In genomic region chr6:30468684-30469083, GRCm38 (mm10) we compare ENCODE assay signal across 8 mouse cellular contexts. TPM values are rescaled to one million over a fixed set of nuclear protein-coding genes. Genes with fewer than 3 reads are reported as not detected.
DNase-seq lines count a peak whose midpoint lies in the region; ATAC-seq and TF ChIP-seq lines count a peak whose summit lies in the region.

No protein-coding gene starts in this region.

- no peaks in the 10 kb centered on the region for H3K36me3 ChIP-seq in liver, adult 2 months (ENCODE audit: control insufficient read depth, insufficient read depth, low read length)
- H3K36me3 ChIP-seq in liver, embryonic 12.5 days = no peaks in the 10 kb centered on the region
- no peaks in the 10 kb centered on the region for H3K36me3 ChIP-seq in limb, embryonic 13.5 days

- H3K4me2 ChIP-seq in liver, embryonic 12.5 days = no peak overlapping the region
- no peak overlapping the region for H3K4me2 ChIP-seq in limb, embryonic 13.5 days (replicated peaks)

- WGBS in liver, adult 2 months = 78% methylated on average over 12 of the region's 12 CpGs
- 49% methylated on average over 12 of the region's 12 CpGs for WGBS in liver, embryonic 12.5 days (ENCODE audit: insufficient replicate concordance)
- 53% methylated on average over 12 of the region's 12 CpGs for WGBS in limb, embryonic 13.5 days

- no peaks in the 10 kb centered on the region for H3K79me2 ChIP-seq in liver, adult 2 months (ENCODE audit: control insufficient read depth, insufficient read depth, low read length)

- TF ChIP-seq CTCF in liver, adult 2 months (IDR thresholded peaks at IDR 0.05; ENCODE audit: low read depth, low read length) = 0 out of 2 replicates have a peak, but pooled peaks have one; percentile 3

- no peaks in the 10 kb centered on the region for H3K9me3 ChIP-seq in liver, embryonic 12.5 days (replicated peaks)
- H3K9me3 ChIP-seq in limb, embryonic 13.5 days = no peaks in the 10 kb centered on the region

- no peak for TF ChIP-seq POLR2A in liver, adult 2 months (IDR thresholded peaks at IDR 0.05; ENCODE audit: extremely low read depth, insufficient read depth, low read length)

- intact Hi-C loops in heart, postnatal 14 days (cut with DNase I) = no loop called here

- H3K9ac ChIP-seq in liver, adult 2 months (ENCODE audit: low read depth, low read length) = no peak overlapping the region
- H3K9ac ChIP-seq in liver, embryonic 12.5 days = no peak overlapping the region
- no peak overlapping the region for H3K9ac ChIP-seq in limb, embryonic 13.5 days

- no peaks in the 10 kb centered on the region for H3K27me3 ChIP-seq in liver, adult 2 months (ENCODE audit: control insufficient read depth, insufficient read depth, low read length)
- H3K27me3 ChIP-seq in liver, embryonic 12.5 days (replicated peaks) = peaks cover 13% of the 10 kb centered on the region
- H3K27me3 ChIP-seq in limb, embryonic 13.5 days = no peaks in the 10 kb centered on the region

- DNase-seq in liver, adult 2 months (ENCODE audit: extremely low read depth, low read depth, low spot score) = peak; percentile 29
- peak; percentile 88 for DNase-seq in R1 (ENCODE audit: low read depth, low spot score)
- peak; percentile 77 for DNase-seq in embryo, embryonic 11 days
- peak; percentile 24 to 52 for DNase-seq in heart, postnatal 14 days
- peak; percentile 28 for DNase-seq in skeletal muscle tissue, adult 2 months (ENCODE audit: low read depth, low spot score)
- no peak for DNase-seq in spleen, adult 18-20 months

- H3K27ac ChIP-seq in liver, adult 2 months (replicated peaks; ENCODE audit: insufficient read depth, low read depth, low read length) = no peak overlapping the region
- H3K27ac ChIP-seq in liver, embryonic 12.5 days = no peak overlapping the region
- H3K27ac ChIP-seq in limb, embryonic 13.5 days = peak overlapping the region; percentile 33; the same call in 1 of the 2 replicates

- no peak for ATAC-seq in liver, embryonic 12.5 days
- no peak for ATAC-seq in limb, embryonic 13.5 days (ENCODE audit: low FRiP score, low read depth)

- peaks cover 2% of the 10 kb centered on the region; the same call in 1 of the 2 replicates for H3K4me1 ChIP-seq in liver, adult 2 months (ENCODE audit: control insufficient read depth, insufficient read depth, low read length)
- H3K4me1 ChIP-seq in liver, embryonic 12.5 days = no peaks in the 10 kb centered on the region
- H3K4me1 ChIP-seq in limb, embryonic 13.5 days = peaks cover 20% of the 10 kb centered on the region; the same call in 1 of the 2 replicates

- no peak overlapping the region for H3K4me3 ChIP-seq in liver, adult 2 months (ENCODE audit: insufficient read depth, low read depth, low read length)
- no peak overlapping the region for H3K4me3 ChIP-seq in liver, embryonic 12.5 days
- no peak overlapping the region for H3K4me3 ChIP-seq in limb, embryonic 13.5 days

RNA-seq across cellular contexts. Expression of gene Tmem209, which starts 40.9 kb away (rescaled TPM):
- 9.2 and 12.0 TPM in 2 replicates for total RNA-seq in liver, adult 2 months (2014; rRNA removed)
- 18.4 and 23.5 TPM in 2 replicates for polyA plus RNA-seq in liver, adult 2 months (2012; rRNA removed)
- polyA plus RNA-seq in liver, embryonic 12.5 days (2016; fragmentation: Nextera tagmentation; extraction: Ambion mirVana) = 29.2 and 30.9 TPM in 2 replicates
- total RNA-seq in heart, postnatal 14 days (2021) = 1 to 10 TPM; 6.9 to 7.6 TPM
- polyA plus RNA-seq in limb, embryonic 13.5 days (2015; fragmentation: Nextera tagmentation; extraction: Ambion mirVana) = 34.7 and 34.9 TPM in 2 replicates

RNA-seq across cellular contexts. Expression of gene Ssmem1, which starts 41.0 kb away (rescaled TPM):
- total RNA-seq in liver, adult 2 months (2014; rRNA removed) = 0.20 TPM in 1 of 2 replicates, not detected in the other
- not detected in 2 replicates for polyA plus RNA-seq in liver, adult 2 months (2012; rRNA removed)
- 0.14 and 0.23 TPM in 2 replicates for polyA plus RNA-seq in liver, embryonic 12.5 days (2016; fragmentation: Nextera tagmentation; extraction: Ambion mirVana)
- under 1 TPM in 1 of 2 experiments, not detected in 1; 0.24 TPM for total RNA-seq in heart, postnatal 14 days (2021)
- polyA plus RNA-seq in limb, embryonic 13.5 days (2015; fragmentation: Nextera tagmentation; extraction: Ambion mirVana) = 0.22 and 0.34 TPM in 2 replicates

Comparison
In these comparisons a context has a peak if more than half of its experiments do, and no peak if none do; other contexts are left out.
1. DNase-seq: peak in liver, adult 2 months (single experiment), R1 (single experiment), embryo, embryonic 11 days (single experiment), heart, postnatal 14 days (2 of 2) and skeletal muscle tissue, adult 2 months (single experiment); none in spleen, adult 18-20 months (0 of 2).